Mouse (Mus musculus) monocyte, adult 5-6 weeks (primary cell): ENCODE results near the gene Zfp451. TPM values are rescaled to one million over a fixed set of nuclear protein-coding genes. Genes with fewer than 3 reads are reported as not detected.
A peak's percentile ranks its signal among the peaks of the same experiment; 100 is the strongest.
"Not testable (repeated sequence)": the region's sequence is repeated elsewhere in the genome, so short reads cannot be mapped to it uniquely, and the experiment has no call there.

ENCODE experiments used
- ATAC-seq: fragments of 153-309, 156-312 bp; replicated peaks from 2 replicates; pipeline ENCODE4 v1.8.0; 2017; ENCODE audit warnings: mild to moderate bottlenecking; ENCODE audit not compliant: low TSS enrichment, insufficient number of reproducible peaks, severe bottlenecking, poor library complexity, low FRiP score
- total RNA-seq: library from RNA; stranded (forward); fragments of 200-1000, 200-491, 200-594 nt; gene quantifications from 3 replicates; pipeline ENCODE4 v1.2.3, GENCODE M21; 2017

Gene Zfp451
- total RNA-seq, 1 experiment from 2014 or later: 33.3 TPM

- no peak for ATAC-seq
These were observed 48.8 kb downstream of the Zfp451 start for GRCm38 (mm10) chr1:33765468-33766080.

GRCm38 (mm10) chr1:33763826-33764225 is 50.6 kb downstream of the Zfp451 start:
- ATAC-seq: no peak

- ATAC-seq: no peak
These were observed 55.9 kb downstream of the Zfp451 start for GRCm38 (mm10) chr1:33758488-33758887.

GRCm38 (mm10) chr1:33757491-33758041 is 56.8 kb downstream of the Zfp451 start, which contains the start of gene Bag2:
Gene Bag2 (minus strand): TSS chr1:33757795.
- ATAC-seq: no peak

- ATAC-seq: no peak
These were observed 57.4 kb downstream of the Zfp451 start for GRCm38 (mm10) chr1:33757033-33757413.

GRCm38 (mm10) chr1:33756258-33757032 is 58.0 kb downstream of the Zfp451 start:
- no peak for ATAC-seq

- no peak for ATAC-seq
These were observed 58.6 kb downstream of the Zfp451 start for GRCm38 (mm10) chr1:33755799-33756198.

- ATAC-seq: no peak
These were observed 59.2 kb downstream of the Zfp451 start for GRCm38 (mm10) chr1:33754965-33755735.

GRCm38 (mm10) chr1:33754089-33754488 is 60.3 kb downstream of the Zfp451 start:
- ATAC-seq: no peak

GRCm38 (mm10) chr1:33751283-33751682 is 63.1 kb downstream of the Zfp451 start:
- no peak for ATAC-seq

GRCm38 (mm10) chr1:33749709-33750108 is 64.7 kb downstream of the Zfp451 start:
- not testable (repeated sequence) for ATAC-seq

- ATAC-seq: no peak
These were observed 65.3 kb downstream of the Zfp451 start for GRCm38 (mm10) chr1:33749109-33749508.

GRCm38 (mm10) chr1:33745901-33746300 is 68.5 kb downstream of the Zfp451 start:
- ATAC-seq: no peak

GRCm38 (mm10) chr1:33744815-33745214 is 69.6 kb downstream of the Zfp451 start:
- ATAC-seq: not testable (repeated sequence)

- ATAC-seq: no peak
These were observed 71.5 kb downstream of the Zfp451 start for GRCm38 (mm10) chr1:33742903-33743302.

- peak; percentile 81 for ATAC-seq
These were observed 75.1 kb downstream of the Zfp451 start for GRCm38 (mm10) chr1:33739302-33739701.

- 0 out of 2 replicates have a peak, but pooled peaks have one; percentile 2 for ATAC-seq
These were observed 75.6 kb downstream of the Zfp451 start for GRCm38 (mm10) chr1:33738681-33739278.

- no peak for ATAC-seq
These were observed 76.1 kb downstream of the Zfp451 start for GRCm38 (mm10) chr1:33738281-33738680.
